Mouse (Mus musculus): ENCODE data around the gene Gm1993. TPM values are rescaled to one million over a fixed set of nuclear protein-coding genes. Genes with fewer than 3 reads are reported as not detected.

The Gm1993 gene
- total RNA-seq (2023), result not detected

DNA sequence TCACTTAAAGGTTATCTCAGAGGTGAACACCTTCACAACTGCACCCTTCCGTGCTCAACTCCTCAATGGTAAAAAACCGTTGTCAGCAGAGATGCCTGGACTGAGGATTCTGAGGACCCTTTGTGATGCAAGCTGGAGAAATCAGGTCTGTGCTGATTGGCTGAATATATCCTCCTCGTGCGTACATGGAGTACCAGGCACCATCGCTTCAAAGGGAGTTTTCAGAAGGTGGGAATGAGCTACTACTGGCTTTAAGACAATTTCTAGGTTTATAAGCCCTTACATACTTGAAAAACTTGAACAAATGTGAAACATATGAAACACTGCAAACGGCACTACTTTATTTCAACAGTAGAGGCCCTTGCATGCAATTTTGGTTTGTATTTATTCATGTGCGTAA, at the start of gene Gm1993:
Gene Gm1993 (minus strand): TSS at position 101 of the 400 bp plus-strand sequence.

